Mouse (Mus musculus) cerebellum, postnatal 25 days (tissue): ENCODE results near the gene Dnaaf1.

Experiments
- DNase-seq, 2 experiments: peaks; one replicate each; pipeline ENCODE4 v3.0.0; 2021; ENCODE audit warnings: mixed read lengths in 2 of 2

The Dnaaf1 gene

DNA sequence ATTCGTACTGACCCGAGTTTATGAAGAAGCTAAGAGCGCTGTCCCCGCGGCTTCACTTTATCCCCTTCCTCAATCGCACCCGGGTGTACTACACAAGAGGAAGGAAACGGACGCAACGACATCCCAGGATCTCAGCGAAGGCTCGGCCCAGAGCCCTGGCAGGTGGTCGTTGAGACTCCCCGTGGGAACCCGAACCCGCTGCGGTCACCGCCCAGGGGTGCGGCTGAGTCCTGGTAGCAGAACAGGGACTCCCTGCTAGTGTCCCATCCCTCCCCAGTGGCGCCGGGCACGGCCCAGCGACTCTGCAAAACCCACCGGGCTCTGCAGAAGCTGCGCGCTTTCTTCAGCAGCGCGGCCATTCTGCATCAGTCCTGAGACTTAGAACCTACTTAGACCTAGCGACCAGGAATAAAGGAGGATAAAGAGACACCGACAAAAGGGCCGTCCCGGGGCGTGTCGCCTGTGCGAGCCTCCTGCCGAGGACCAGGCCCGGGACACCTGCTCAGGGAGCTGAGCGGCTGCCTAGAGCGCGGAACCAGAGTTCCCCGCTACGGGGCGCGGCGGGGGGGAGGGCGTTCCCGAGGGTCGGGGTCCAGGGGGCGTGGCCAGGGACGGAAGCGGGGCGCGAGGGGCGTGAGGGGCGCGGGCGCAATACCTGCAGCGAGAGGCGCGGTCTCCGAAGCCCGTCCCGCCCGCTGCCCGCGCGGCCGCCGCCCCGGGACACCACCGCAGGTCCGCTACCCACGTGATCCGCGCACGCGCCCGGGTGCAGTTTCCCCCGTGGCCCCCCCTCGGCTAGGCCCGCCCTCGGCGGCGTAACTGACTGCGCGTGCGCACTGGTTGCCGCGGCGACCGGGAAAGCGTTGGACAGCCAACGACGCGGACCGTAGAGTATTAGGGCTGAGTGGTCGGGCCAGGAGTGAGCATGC is at the start of gene Dnaaf1, which contains the start of gene Hsdl1:
TSS of gene Dnaaf1 (plus strand) at position 799 of the 929 bp plus-strand sequence.
TSS of gene Hsdl1 (minus strand) at position 747 of the 929 bp plus-strand sequence.
- peak; percentile 98 to 99 for DNase-seq

GRCm38 (mm10) chr8:119528762-119529161 is 46.3 kb upstream of the Dnaaf1 start:
- no peak for DNase-seq

DNA sequence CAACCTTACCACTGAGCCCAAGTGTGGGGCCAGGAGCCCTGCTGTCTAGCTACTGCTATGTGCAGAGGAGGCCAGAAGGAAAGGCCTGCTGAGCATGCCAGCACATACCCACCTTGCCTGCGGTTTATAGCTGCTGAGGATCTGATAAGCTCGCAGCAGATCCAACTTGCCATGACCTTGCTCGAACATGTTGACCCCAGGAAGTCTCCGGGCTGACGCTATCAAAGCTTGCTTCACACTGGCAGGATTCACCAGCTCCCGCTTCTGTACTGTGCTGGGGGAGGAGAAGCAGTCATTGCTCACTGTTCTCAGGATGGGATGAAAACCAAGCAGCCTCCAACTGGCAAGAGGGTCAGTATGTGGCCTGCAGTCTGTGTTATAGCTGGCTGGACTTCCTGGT is 44.1 kb upstream of the Dnaaf1 start:
- no peak for DNase-seq

- DNase-seq: no peak
Observed at GRCm38 (mm10) chr8:119531397-119531796, 43.6 kb upstream of the Dnaaf1 start.

- no peak for DNase-seq
Observed at GRCm38 (mm10) chr8:119531973-119532372, 43.1 kb upstream of the Dnaaf1 start.

DNA sequence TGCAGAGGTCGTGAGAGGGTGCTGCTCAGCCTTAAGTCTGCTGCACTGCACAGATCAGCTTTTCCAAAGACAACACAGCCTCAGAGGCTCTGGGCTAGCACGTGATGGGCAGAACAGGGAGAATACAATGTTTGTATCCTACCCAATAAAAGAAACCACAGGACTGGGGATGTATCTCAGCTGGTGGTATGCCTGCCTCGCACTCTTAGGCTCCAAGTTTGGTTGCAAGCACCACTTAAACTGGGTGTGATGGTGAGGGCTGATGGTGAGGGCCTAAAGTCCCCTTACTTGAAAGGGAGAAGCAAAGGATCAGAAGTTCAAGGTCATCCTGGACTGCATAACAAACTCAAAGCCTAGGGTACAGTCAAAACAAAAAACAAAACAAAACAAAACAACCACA is 30.4 kb upstream of the Dnaaf1 start:
- DNase-seq: no peak

- no peak for DNase-seq
Observed at GRCm38 (mm10) chr8:119545180-119545579, 29.9 kb upstream of the Dnaaf1 start.

- no peak for DNase-seq
Observed at GRCm38 (mm10) chr8:119545791-119546190, 29.2 kb upstream of the Dnaaf1 start.

DNA sequence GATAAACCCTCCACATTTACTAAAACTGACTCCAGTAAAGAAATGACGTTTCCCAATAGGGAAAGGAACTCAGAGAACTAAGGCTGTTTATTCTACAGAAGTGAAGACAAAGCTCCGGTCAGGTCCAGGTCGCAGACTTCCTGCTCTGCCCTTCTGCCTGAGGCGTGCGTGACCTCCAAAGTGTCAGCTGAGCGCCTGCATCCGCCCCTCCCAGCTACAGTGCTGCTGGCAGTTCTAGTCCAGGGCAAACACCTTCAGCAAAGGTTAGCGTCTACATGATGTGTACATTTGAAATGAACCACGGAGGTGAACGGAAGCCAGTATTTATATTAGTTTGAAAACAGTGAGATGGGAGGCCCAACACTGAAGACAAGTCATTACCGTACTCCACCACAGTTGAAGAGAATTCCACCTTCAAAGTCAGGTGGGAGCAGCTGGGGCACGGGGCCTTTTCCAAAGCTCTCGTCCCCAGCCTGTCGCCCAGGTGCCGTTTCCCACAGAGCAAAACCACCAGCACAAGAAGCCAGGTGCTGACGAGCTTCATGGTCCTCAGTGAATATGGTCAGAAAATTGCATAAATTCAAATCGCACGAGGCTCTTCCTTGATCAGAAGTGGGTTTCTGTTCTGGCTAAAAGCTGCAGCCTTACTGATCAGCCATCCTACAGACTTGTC is 27.9 kb upstream of the Dnaaf1 start:
- DNase-seq: no peak

- no peak for DNase-seq
Observed at GRCm38 (mm10) chr8:119548560-119549113, 26.4 kb upstream of the Dnaaf1 start.

DNA sequence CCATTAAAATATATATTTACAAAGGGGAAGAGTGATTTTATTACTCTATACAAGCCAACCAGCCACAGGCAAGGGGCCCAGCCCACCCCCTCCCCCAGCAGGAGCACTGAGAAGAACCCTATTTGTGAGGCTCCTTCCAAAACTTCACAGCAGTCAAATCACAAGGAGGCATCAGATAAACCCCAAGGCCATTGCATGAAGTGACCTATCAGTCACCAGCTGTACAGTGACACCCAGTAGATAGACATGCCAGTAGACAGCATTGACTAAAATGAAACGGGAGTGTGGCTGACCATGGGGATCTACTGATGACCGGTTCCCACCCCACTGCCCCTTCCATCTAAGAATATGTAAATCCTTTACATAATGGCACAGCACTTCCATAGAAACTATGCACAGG is 22.1 kb upstream of the Dnaaf1 start:
- DNase-seq: no peak

DNA sequence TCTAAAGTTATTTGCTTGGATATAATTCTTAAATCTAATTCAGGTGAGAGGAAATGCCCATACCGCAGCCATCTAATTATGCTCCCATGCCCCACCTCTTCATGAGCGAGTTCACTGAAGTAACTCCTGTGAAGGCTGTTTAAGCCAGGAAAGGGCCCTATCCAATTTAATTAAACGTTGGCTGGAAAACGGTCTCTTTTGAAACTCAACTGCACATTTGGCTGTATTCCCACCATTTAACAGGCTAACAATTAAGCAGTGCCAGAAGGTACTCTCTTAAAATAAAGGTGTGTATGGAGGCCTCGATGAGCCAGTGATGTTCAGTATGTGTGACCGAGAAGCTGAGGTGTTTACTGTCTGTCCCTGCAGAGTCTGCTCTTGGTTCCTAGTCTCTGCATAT is 19.2 kb upstream of the Dnaaf1 start:
- DNase-seq: no peak

- DNase-seq: no peak
Observed at GRCm38 (mm10) chr8:119557132-119557531, 17.9 kb upstream of the Dnaaf1 start.

- DNase-seq: peak in 1 of 2 experiments; percentile 90
Observed at GRCm38 (mm10) chr8:119557821-119558602, 17.0 kb upstream of the Dnaaf1 start.

GRCm38 (mm10) chr8:119558603-119559401 is 16.2 kb upstream of the Dnaaf1 start, which contains the start of gene Mbtps1:
Gene Mbtps1 (minus strand): TSS chr8:119558735.
- DNase-seq: peak; percentile 99

GRCm38 (mm10) chr8:119559402-119559720 is 15.7 kb upstream of the Dnaaf1 start:
- DNase-seq: no peak

DNA sequence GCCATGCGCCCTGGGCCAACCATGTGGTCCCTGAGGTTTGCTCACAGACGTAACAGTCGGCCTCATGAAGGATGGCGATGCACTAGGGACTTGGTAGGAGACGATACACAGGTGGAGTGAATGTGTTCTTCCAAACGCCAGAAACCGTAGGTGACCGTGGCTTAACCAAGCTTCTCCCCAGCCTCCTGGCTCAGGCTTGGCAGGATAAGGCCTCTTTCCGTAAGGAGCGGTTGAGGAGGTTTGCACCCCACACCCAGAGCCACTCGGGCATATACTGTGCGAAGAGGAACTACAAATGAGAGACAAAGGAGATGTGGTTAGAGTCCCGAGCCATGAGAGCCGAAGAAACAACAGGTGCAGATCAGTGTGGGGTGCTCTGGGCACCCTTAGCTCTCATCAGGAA is 11.2 kb upstream of the Dnaaf1 start:
- peak; percentile 50 to 54 for DNase-seq

GRCm38 (mm10) chr8:119566367-119566766 is 8.7 kb upstream of the Dnaaf1 start:
- no peak for DNase-seq

DNA sequence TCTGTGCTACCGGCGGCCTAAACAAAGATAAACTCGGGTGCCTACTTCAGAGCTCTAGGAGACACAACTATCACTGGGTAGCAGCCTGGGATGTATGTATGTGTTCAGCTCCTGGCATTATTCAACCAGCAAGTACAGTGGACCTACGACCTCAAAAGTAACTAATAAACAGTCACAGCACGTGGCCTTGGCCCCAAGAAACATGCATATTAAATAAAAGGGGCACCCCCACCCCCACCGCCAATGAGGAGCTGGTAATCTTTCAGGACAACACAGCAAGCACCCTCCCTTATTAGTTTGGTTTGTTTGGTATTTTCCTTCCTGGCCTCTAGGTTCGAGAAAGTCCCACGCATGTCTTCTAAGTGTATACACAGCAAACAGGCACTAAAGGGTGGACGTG is 6.8 kb upstream of the Dnaaf1 start:
- DNase-seq: no peak

DNA sequence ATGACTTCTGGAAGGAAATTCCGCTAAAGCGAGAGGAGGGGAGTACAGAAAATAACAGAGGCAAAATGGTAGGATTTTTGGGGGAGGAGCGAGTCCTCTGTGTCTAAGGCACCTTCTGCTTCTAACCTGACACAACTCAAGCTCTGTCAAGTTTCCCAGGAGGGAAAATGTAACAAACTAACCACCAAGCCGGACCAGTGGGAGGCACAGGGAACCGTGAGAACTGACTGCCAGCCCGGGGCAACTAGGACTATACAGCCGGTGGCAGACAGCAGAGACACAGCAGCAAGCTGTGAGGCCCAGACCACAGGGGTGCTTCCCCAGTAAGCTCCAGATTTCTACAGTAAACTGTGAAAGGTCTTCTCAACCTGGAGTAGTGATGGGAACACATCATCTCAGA is 6.1 kb upstream of the Dnaaf1 start:
- no peak for DNase-seq

- no peak for DNase-seq
Observed at GRCm38 (mm10) chr8:119569881-119570280, 5.2 kb upstream of the Dnaaf1 start.

DNA sequence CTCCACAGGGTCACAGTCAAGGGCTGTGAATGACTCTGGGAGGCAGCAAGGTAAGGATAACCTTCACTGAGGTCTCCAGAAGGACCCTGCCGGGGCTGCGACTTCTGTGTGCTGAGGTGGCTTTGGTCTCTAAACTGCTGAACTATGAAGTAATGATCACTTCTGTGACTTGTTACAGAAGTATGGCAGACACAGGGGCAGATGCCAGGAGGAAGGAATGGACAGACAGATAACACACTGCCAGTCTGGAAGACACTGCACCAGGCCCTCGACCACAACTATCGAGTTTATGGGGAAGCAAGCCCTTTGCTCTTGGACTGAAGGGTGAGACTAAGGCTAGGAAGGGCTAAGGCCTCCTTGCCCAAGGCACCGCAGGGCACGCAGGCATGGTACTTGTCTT is 3.9 kb upstream of the Dnaaf1 start:
- no peak for DNase-seq
